Mouse (Mus musculus): ENCODE results near the gene Olfr173.

Olfr173 gene

GRCm38 (mm10) chr16:58800168-58800567, at the start of gene Olfr173:
Gene Olfr173, minus strand, starts transcription at chr16:58800268.
- no peak for DNase-seq (ENCODE audit: low spot score in 2 of 2)

- no peak for DNase-seq (ENCODE audit: low spot score in 2 of 2)
Measured at GRCm38 (mm10) chr16:58826732-58827319, 26.8 kb upstream of the Olfr173 start, which contains the start of gene Olfr175-ps1. Gene Olfr175-ps1, minus strand, starts transcription at chr16:58826782.

DNA sequence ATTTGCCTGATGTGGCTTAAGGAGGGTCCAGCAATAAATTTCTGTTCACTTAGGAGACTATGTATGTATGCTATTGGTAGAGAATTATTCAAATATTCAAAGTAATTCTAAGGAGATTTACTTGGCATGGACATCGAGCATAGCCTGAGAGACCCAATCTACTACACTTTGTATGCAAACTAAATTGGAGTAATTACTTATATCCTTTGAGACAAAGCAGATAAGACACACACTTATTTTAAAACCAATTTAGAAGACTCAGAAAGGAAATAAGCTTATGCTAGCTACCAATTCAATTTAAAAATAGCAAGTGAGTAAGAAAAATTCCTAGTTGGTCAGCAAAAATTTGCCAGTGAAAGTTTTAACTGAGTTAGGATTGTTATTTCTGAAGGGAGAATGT, 37.0 kb downstream of the Olfr173 start, which contains the start of gene Olfr172:
Olfr172 (minus strand) TSS at position 101 of the 400 bp plus-strand sequence.
- no peak for DNase-seq (ENCODE audit: low spot score in 2 of 2)

DNA sequence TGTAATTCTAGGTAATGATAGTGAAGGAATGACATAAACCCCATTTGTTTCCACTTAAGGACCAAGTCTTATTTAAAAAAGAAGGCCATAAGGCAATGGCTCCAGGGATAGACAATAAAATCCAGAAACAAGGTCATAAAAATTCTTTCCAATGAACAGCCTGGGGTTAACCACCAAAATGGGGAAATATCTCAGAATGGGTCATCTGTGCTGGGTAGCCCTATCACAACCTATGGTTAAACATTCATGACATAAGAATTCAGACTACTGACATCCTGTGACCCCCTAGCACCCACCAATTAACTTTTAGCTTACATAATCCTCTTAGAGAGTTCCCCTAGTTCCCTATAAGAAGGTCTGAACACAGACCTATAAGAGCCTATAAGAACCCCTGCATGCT, 43.9 kb downstream of the Olfr173 start:
- no peak for DNase-seq (ENCODE audit: low spot score in 2 of 2)

GRCm38 (mm10) chr16:58751314-58751713, 48.8 kb downstream of the Olfr173 start:
- DNase-seq (ENCODE audit: low spot score in 2 of 2): no peak

- DNase-seq (ENCODE audit: low spot score in 2 of 2): no peak
Measured at GRCm38 (mm10) chr16:58746715-58747114, 53.4 kb downstream of the Olfr173 start.
